Mouse (Mus musculus) heart, postnatal 36 days (tissue): ENCODE data around the gene Ssh2. TPM values are rescaled to one million over a fixed set of nuclear protein-coding genes. Genes with fewer than 3 reads are reported as not detected.
"Not testable (repeated sequence)": the region's sequence is repeated elsewhere in the genome, so short reads cannot be mapped to it uniquely, and the experiment has no call there.

ENCODE experiments used
- DNase-seq, 2 experiments: peaks; one replicate each; pipeline ENCODE4 v3.0.0; 2021 to 2022
- intact Hi-C: fragments of 180-260 bp; cut with DNase I; formaldehyde crosslinking; loops from one replicate; pipeline ENCODE4 v1.15.1; 2025
- total RNA-seq, 2 experiments: library from RNA; stranded (reverse); gene quantifications; 2 replicates each; pipeline ENCODE4 v1.2.3; 2021

Ssh2 gene
- total RNA-seq, 2 experiments from 2014 or later: 78.2 to 96.2 TPM

DNA sequence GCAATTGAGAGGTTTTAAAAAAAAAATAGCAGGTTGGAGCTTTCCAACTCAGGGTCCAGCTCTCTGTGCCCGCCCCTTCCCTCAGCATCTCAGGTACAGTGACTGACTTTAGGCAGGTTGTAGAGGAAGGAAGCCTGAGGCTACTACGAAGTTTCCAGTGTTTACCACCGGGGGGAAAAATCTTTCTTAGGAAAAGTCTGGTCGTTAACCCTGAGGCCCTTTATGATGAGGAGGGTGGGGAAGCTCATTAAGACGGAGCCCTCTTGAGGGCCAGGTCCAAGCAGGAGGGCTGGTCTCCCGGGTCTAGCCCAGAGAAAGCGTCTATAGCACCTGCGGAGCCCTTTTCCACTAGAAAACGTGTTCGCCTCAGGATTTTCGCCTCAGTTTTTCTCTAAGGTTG, 604 bp upstream of the Ssh2 start:
- no peak for DNase-seq
- intact Hi-C loops: loop anchor here (2.0 to 5.0 kb wide), 2 partner anchors 115 to 232 kb away; no protein-coding TSS in a partner anchor

DNA sequence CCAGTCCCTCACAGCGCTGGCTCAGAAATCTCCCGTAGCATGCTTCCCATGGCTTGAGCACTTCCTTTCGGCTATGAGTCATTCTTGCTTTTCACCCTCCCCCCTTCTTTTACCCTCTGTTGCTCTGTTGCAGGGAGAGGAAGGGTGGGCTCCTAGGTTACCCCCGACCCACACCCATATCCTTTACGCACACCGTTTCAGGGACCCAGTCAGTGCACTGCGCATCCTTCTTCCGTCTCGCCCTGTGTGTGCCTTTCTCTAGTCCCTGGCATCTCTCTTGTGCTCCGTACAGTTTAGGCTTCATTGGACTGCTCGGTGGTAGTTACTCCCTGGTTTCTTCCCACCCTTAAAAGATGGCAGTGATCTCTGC, 659 bp downstream of the Ssh2 start:
- intact Hi-C loops: loop anchor here (1.0 to 5.0 kb wide), 2 partner anchors 92 to 231 kb away; no protein-coding TSS in a partner anchor
- DNase-seq: no peak

DNA sequence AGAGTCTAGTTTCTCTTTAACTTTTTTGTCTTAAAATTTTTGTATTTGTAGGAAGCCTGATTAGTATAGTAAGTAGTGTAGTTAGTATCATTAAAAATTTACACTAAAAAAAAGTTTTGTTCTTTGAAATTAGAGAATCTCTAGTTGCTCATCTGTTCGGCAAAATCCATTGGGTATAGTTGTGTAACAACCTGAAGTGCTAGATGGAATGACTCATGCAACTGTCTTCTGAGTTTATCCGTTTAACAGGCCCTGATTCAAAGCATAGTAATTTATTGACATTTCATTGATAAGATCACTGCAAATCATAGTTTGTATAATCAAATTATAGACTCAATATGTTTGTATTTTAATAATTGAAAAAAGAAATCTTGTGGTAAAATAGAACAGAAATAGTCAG, 14.7 kb downstream of the Ssh2 start:
- intact Hi-C loops: no loop called here
- no peak for DNase-seq

DNA sequence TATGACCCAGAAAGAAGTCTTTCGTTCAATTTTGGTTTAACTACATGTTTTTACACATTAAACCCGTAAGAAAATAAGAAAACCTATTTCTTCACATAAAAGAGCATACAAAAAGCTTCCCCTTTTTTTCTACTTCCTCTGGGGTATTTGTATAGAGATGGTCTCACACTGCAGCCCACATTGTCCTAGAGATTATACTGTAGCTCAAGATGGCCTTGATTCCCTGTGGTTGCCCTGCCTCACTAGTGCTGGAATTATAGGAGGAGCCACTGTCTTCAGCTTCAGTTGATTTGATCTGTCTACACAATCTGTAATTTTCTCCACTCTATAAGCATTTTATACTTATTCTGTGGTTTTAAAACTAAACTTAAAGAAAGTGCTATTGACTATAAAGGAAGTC, 15.4 kb downstream of the Ssh2 start:
- intact Hi-C loops: no loop called here

DNA sequence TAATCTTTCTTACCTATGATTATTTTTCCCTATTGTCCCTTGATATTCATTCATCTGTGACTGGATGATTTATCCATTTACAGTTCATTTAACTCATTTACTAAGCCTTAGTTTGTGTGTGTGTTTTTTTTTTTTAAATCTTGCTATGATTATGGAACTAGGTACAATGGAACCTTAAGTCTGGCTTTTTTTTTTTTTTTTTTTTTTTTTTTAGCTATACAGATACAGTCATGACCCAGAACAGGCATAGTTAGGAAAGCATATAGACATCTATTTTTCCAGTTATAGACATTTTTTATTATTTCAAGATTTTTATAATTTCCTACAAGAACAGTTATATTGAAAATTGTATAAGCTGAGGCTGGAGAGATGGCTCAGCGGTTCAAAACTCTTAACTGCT, 19.2 kb downstream of the Ssh2 start:
- DNase-seq: no peak
- intact Hi-C loops: no loop called here

More for the DNA sequence above, 15.4 kb downstream of the Ssh2 start:
- no peak for DNase-seq

DNA sequence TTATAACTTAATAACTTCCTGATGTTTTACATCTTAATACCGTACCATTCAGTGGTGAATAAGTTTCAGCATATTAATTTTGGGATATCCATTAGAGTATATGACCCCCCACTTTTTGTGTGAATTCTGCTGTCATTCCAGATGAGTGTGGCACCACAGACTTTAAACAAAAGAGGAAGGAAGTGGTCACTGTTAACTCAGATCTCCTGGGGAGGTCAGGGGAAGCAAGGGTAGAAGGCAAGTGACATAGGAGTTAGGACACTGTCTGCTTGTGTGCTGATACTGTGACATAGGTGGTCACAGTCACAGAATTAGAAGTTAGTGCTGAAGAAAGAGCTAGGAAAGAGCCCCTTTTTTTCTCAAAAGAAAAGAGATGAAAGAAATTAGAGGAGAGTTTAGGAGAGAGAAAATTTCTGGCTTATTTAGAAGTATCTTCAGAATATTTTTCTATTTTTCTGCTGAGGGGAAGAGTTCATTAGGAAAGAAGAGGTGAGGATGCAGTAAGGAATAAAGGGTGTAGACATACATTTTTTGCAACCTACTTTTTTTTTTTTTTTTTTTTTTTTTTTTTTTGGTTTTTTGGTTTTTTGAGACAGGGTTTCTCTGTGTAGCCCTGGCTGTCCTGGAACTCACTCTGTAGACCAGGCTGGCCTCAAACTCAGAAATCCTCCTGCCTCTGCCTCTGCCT, 23.7 kb downstream of the Ssh2 start:
- intact Hi-C loops: no loop called here
- DNase-seq: no peak

DNA sequence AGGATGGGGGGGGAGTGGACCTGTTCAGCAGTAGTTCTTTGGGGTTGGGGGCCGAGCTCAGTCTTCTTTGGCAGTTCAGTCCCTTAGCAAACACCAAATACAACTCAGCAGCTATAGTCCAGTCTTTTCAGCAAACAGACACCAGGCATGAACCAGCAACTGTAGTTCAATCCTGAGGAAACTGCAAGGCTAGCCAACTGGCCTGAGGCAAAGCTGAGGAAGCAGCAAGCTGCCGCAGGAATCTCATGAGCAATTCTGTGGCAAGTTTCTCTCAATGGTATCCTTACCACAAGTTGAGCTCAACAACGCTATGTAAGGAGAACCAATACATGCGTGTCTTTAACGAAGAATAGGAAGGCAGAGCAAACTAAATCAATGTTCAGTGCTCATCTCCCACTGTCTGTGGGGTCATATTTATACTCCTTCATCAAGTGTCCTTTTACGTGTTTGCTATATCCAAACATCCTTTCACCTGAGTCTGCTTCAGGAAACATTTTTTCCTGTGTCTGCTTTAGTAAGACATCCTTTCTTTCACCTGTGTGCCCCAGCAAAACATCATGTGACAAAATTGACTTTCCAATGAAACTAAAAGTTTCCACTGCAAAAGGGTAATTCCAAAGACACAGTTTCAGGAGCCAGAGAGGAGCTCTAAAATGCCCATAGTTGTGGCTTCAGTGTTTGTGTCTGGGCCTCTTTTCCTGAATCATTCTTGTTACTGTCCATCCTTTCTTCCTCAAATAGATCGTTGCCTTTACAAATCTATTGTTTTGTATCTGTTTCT, 24.6 kb downstream of the Ssh2 start:
- intact Hi-C loops: no loop called here
- DNase-seq: no peak

DNA sequence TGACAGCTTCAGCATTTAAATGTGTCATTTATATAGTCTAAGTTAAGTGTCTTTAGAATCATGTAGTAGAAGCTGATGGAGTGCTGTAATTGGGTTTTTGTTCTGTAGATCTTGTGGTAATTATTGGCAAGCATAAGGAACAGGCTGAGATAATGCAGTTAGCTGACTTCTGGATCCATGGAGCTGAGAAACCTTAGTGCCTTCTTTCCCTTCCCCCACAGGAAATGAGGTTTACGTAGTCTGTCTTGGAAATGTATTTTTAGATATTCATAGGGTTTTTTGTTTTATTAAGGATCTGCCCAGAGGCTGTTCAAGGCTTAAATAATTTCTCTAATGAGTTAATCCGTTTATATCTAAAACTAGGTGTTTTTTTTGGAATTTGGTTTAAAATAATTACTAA, 26.8 kb downstream of the Ssh2 start:
- intact Hi-C loops: no loop called here
- DNase-seq: no peak

DNA sequence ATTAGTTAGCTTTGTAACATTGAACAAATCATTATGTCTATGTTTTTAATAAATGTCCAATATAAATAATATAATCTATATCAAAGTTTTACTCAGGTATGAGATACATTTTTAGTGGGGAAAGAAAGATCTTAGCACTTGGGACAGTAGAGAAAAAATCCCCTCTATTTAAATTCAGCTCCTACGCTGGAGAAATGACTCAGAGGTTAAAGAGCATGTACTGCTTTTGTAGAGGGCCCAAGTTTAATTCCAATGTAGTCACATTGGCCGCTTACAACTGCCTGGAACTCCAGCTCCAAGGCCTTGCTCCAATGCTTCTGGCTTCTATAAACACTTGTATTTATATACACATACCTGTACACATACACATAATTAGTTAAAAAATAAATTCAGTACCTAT, 36.7 kb downstream of the Ssh2 start:
- intact Hi-C loops: no loop called here
- no peak for DNase-seq

DNA sequence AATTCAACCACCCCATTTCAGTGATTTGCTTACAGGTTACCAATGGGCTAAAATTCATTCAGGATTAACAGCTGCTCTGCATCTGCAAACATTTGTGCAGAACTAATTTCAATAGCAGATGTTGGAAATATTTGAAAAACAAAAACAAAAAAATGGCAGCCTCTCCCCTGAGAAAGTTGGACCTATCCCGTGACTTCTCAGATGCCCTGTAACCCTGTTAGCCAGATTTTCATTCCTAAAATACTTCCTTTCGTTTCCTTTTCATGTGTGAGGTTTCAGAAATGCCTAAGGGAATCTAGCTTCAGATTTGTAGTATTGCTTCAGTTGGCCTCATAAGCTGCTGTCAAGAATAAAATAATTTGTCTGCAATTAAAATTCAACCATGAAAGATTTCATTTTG, 43.4 kb downstream of the Ssh2 start:
- intact Hi-C loops: no loop called here
- no peak for DNase-seq

DNA sequence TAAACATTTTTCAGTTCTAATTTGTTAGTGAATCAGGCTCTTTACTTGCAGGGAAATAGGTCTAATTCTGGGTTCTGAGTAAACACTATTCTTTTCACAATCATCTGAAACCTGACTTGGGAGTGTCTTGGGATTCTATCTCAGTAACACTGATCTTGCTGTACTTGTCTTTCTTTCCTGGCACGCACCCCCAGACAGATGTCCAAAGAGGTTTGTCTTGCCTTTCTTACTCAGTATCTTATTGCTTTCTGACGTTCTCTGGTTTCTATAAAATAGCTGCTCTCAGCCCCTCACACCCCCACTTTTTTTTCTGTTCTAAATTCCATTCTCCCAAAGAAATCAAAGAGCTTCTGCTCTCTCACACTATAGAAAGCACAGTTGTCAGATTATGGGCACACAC, 51.3 kb downstream of the Ssh2 start:
- intact Hi-C loops: no loop called here
- DNase-seq: no peak

DNA sequence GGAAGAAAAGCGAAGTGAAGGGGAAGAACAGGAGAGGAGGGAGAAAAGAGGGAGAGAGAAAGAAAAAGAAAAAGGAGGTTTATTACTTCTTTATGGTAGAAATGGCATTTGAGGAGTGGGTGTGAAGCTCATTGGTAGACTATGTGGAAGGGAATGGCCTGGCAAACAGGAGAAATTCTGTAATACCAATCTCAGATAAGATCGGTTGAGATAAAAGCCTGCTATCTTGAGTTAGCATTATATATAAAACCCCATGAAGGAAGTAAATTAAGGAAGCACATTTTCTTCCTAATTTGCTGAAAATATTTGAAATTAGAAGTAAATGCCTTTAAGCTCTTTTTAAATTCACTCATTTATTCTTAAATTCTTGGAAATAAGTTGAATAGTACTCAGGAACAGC, 59.9 kb downstream of the Ssh2 start:
- DNase-seq: no peak
- intact Hi-C loops: no loop called here

DNA sequence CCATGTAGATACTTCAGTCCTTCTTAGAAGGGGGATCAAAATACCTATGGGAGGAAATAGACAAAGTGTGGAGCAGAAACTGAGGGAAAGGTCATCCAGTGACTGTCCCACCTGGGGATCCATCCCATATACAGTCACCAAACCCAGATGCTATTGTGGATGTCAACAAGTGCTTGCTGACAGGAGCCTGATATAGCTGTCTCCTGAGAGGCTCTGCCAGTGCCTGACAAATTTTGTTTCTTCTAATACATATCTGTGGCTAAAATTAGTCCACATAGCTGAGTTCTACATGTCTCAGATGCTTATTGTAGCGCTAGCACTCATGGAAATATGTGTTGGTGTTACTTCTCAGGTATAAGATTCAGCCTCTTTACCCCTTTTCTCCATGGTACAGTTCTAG, 62.5 kb downstream of the Ssh2 start:
- DNase-seq, intact Hi-C loops: not testable (repeated sequence)

DNA sequence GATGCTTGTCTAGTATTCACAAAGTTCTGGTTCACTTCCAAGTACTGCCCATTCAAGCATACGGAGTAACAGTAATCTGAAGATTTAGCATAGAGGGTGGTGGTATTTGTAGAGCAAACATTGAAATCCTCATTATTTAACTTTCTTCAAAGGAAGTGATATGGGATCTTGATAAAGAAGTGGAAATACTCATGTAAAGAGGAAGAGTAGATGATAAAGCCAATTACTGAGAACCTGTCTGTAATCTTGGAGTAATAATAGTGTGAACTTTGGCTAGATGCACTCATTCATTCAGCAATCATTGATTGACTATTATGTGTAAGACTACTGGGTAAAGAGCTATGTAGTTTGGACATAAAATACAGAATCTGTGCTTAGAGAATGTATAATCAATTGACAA, 64.1 kb downstream of the Ssh2 start:
- intact Hi-C loops: no loop called here

DNA sequence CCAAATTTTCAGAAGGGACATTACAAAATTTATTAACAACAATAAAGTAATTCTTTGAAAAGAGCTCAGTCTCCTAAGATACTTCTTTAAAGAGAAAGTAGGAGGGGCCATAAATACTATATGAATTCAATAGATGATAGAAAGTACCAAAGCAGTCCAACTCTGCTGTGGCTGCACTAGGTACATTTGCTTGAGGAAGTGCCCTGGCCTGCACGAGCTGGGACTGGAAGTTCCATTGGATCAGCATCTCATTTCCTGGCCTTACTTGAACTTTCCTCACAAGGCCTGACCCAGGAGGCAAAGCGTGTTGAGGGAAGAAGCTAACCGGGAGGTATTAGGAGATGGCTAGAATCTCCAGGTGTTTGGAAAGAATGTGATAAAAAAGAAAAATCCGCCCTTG, 75.4 kb downstream of the Ssh2 start:
- DNase-seq: no peak
- intact Hi-C loops: no loop called here

More for the DNA sequence above, 64.1 kb downstream of the Ssh2 start:
- no peak for DNase-seq

DNA sequence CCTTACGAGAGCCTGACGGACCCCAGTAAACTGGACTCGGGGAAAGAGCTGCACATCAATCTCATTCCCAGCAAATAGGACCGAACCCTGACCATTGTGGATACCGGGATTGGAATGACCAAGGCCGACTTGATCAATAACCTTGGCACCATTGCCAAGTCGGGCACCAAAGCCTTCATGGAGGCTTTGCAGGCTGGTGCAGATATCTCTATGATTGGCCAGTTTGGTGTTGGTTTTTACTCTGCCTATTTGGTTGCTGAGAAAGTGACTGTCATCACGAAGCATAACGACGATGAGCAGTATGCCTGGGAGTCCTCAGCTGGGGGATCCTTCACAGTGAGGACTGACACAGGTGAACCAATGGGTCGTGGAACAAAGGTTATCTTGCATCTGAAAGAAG, 77.6 kb downstream of the Ssh2 start:
- DNase-seq, intact Hi-C loops: not testable (repeated sequence)

DNA sequence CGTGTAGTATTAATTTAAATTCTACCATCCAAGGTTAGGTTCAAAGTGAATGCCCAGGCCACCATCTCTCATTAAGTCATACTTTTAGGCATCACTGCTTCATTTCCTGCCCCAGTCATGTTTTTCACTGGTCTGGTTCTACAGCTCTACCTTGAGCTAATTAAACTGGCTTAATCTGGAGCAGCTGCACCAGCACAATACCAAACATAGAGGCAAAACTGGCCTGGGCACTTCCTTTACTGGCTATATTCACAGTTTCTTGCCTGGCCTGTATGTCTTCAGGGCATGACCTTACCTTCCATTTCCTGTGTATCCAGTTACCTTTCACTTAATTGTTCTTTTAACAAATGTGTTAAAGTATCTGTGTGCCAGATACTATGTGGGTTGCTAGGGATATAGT, 81.2 kb downstream of the Ssh2 start:
- no peak for DNase-seq
- intact Hi-C loops: no loop called here

DNA sequence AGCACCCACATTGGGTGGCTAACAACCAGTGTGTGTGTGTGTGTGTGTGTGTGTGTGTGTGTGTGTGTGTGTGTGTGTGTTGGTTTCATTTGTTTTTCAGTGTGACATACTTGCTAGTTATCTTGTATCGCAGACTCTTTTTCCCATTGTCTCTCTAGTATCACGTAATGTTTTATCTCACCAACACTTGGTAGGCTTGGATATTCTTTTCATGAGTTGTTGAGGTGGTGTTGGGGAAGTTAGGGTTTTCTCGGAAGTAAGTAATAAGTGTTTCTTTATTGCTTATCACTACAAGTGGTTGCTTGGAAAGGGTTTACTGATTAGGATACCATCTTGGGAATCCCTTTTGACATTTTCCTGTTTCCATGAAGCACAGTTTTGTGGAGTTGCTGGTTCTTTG, 91.1 kb downstream of the Ssh2 start:
- intact Hi-C loops: no loop called here

DNA sequence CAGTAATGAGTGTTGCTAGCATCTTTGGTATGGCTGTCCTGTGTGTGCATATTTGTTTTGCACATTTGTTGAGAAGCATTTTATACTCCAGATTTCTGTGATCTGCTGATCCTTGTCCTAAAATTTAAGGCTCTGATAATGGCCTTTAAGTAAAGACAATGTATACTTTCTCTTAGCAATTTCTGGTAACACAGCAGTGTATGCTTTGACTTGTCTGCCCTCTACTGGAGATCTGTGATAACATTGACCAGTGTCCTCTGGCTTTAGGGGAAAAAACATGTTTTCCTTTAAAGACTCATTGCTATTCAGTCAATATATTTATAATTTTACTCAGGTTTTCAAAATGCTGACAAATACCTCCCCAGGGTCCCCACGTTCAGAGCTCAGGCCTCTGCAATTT, 92.4 kb downstream of the Ssh2 start:
- DNase-seq: peak; percentile 30 to 41
- intact Hi-C loops: loop anchor here (1.0 kb wide), 2 partner anchors 92 to 208 kb away; partner anchors contain the start of gene Ssh2

More for the DNA sequence above, 91.1 kb downstream of the Ssh2 start:
- no peak for DNase-seq

DNA sequence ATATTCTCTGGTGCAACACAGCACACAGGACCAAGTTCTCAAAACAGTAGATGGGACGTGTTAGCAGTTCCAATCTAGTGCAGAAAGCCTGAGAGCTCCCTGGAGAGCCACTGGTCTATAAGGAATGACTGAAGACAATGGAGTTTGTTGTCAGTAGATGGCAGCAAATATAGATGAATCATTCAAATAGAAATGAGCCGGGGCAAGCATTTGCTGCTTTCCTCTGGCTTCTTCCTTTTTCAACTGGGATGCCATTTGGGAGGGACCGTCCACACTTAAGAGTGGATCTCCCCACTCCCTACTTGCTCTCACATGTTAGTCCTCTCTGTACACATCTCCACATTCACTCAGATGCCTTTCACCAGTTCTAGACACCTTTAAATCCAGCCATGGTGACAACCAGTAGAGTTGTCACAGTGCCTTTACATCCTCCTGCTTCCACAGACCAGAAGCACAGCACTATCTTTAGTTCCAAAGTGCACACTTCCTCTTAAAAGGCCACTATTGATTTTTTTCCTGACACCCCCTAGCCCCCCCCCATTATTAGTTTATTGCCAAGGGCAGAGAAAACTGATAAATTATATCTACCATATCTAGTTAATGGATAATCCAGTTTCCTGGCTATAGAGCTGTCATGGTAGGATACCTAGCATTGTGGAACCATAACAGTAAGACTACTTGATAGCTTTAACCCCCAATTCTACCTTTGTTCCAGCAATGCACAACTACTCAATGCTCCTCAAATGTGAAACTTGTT, 101.8 kb downstream of the Ssh2 start:
- intact Hi-C loops: loop anchor here (1.0 to 5.0 kb wide), 5 partner anchors 31 to 314 kb away; no protein-coding TSS in a partner anchor
- DNase-seq: peak; percentile 24 to 44

DNA sequence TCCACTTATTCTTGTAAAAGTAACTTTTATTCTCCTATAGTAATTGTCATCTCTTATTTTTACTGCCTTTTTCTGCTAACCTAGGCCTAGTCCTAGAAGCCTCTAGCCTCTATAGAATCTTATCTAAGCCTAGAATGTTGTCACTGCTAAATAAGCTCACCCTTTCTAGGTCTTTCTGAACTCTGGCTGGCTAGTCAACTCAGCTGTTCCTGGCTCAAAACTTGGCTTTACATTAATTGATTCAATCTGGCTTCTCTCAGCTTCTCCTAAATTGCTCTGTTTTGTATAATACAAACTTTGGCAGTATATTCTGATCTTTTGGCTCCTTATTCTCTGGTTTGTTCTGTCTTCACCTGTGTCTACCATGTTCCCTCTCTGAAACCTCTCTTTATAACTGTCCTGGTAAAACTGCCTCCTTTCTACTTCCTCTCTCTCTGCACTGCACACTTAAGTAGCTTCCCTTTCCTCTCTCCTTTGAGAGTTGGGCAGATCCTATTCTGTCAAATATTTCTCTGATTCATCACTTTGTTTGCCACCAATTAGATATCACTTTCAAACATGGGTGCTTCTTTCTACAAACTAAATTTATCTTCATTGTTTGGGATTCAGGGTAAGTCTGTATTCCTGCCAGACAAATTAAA, 102.5 kb downstream of the Ssh2 start:
- DNase-seq: no peak
- intact Hi-C loops: loop anchor here (2.0 to 5.0 kb wide), 2 partner anchors 30 to 314 kb away; no protein-coding TSS in a partner anchor
